Mouse (Mus musculus) brain, embryonic 14.5 days (tissue): ENCODE results near the gene Xpr1.

ENCODE experiments used
- CTCF ChIP-seq: fragments of 200-500 bp; IDR thresholded peaks from 2 replicates; pipeline ENCODE4 v1.5.1; 2012; ENCODE audit warnings: inconsistent platforms, mild to moderate bottlenecking, moderate library complexity, borderline replicate concordance; ENCODE audit not compliant: insufficient read depth, insufficient read length; ENCODE audit errors: extremely low read depth
- POLR2A ChIP-seq: fragments of 200-500 bp; IDR thresholded peaks from 2 replicates; pipeline ENCODE4 v1.6.1; 2012; ENCODE audit warnings: mild to moderate bottlenecking, inconsistent platforms, borderline replicate concordance; ENCODE audit not compliant: poor library complexity, insufficient read depth, insufficient read length, severe bottlenecking; ENCODE audit errors: extremely low read depth

DNA sequence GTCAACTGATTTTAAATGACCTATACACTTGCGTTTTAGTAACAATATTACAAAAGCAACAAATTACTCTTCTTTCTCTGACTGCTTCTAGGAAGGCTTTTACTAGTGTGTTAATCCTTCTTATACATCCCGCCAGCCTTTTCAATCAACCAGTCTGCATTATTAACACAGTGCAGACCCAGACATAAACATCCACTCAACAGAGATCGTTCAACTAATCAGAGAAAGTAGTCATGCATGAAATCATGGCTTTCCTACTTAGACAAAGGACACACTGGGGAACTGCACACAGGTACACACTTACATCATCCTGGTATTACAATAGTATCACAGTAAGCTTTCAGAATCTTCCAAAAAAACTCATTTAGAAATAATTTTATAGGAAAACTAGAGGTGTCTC lies 105.5 kb downstream of the Xpr1 start:
- TF ChIP-seq CTCF (no peak), POLR2A (no peak)
